Mouse (Mus musculus): ENCODE measurements around the gene Clptm1l. TPM values are rescaled to one million over a fixed set of nuclear protein-coding genes. Genes with fewer than 3 reads are reported as not detected.

Clptm1l gene
- 100 and 108 TPM in 2 replicates for polyA plus RNA-seq (2012; rRNA removed)

- DNase-seq = peak; percentile 99
- Histone ChIP-seq H3K4me3 (replicated peaks; ENCODE audit: insufficient read depth, low read depth, low read length) (peak within 1 kb of the TSS; percentile 97), H3K27me3 (ENCODE audit: control insufficient read depth, insufficient read depth, low read length) (no peaks in the 10 kb centered on the region), H3K4me1 (ENCODE audit: control insufficient read depth, insufficient read depth, low read length) (peaks cover 3% of the 10 kb centered on the region; the same call in 1 of the 2 replicates), H3K27ac (ENCODE audit: insufficient read depth, low read length) (peak within 1 kb of the TSS; percentile 87; the same call in 1 of the 2 replicates)
- peak; percentile 93 for TF ChIP-seq POLR2A (IDR thresholded peaks at IDR 0.05; ENCODE audit: borderline replicate concordance, insufficient read depth, low read length)
- no peak for TF ChIP-seq CTCF (IDR thresholded peaks at IDR 0.05; ENCODE audit: borderline replicate concordance, insufficient read depth, low read depth, low read length)
- 1% methylated on average over 53 of the region's 53 CpGs for WGBS
Measured at GRCm38 (mm10) chr13:73603522-73604155, at the start of gene Clptm1l. Gene Clptm1l (plus strand): TSS chr13:73604006.

- H3K27me3 ChIP-seq (ENCODE audit: control insufficient read depth, insufficient read depth, low read length) = no peaks in the 10 kb centered on the region
- no peaks in the 10 kb centered on the region for H3K4me1 ChIP-seq (ENCODE audit: control insufficient read depth, insufficient read depth, low read length)
- no peak for TF ChIP-seq CTCF (IDR thresholded peaks at IDR 0.05; ENCODE audit: borderline replicate concordance, insufficient read depth, low read depth, low read length)
- no peak for TF ChIP-seq POLR2A (IDR thresholded peaks at IDR 0.05; ENCODE audit: borderline replicate concordance, insufficient read depth, low read length)
- DNase-seq = no peak
- no peak overlapping the region for H3K27ac ChIP-seq (ENCODE audit: insufficient read depth, low read length)
- no peak overlapping the region for H3K4me3 ChIP-seq (replicated peaks; ENCODE audit: insufficient read depth, low read depth, low read length)
- 89% methylated on average over 5 of the region's 5 CpGs for WGBS
Measured at GRCm38 (mm10) chr13:73564201-73564600, 39.6 kb upstream of the Clptm1l start.

GRCm38 (mm10) chr13:73575051-73575450 is 28.8 kb upstream of the Clptm1l start:
- no peak for TF ChIP-seq POLR2A (IDR thresholded peaks at IDR 0.05; ENCODE audit: borderline replicate concordance, insufficient read depth, low read length)
- TF ChIP-seq CTCF (IDR thresholded peaks at IDR 0.05; ENCODE audit: borderline replicate concordance, insufficient read depth, low read depth, low read length) = no peak
- H3K4me1 ChIP-seq (ENCODE audit: control insufficient read depth, insufficient read depth, low read length) = no peaks in the 10 kb centered on the region
- no peak for DNase-seq
- H3K27me3 ChIP-seq (ENCODE audit: control insufficient read depth, insufficient read depth, low read length) = no peaks in the 10 kb centered on the region; the same call in 1 of the 2 replicates
- H3K4me3 ChIP-seq (replicated peaks; ENCODE audit: insufficient read depth, low read depth, low read length) = no peak overlapping the region
- H3K27ac ChIP-seq (ENCODE audit: insufficient read depth, low read length) = no peak overlapping the region

- no peak for DNase-seq
- Histone ChIP-seq H3K27me3 (ENCODE audit: control insufficient read depth, insufficient read depth, low read length) (no peaks in the 10 kb centered on the region; the same call in 1 of the 2 replicates), H3K4me1 (ENCODE audit: control insufficient read depth, insufficient read depth, low read length) (no peaks in the 10 kb centered on the region), H3K4me3 (replicated peaks; ENCODE audit: insufficient read depth, low read depth, low read length) (no peak overlapping the region), H3K27ac (ENCODE audit: insufficient read depth, low read length) (no peak overlapping the region)
- no peak for TF ChIP-seq POLR2A (IDR thresholded peaks at IDR 0.05; ENCODE audit: borderline replicate concordance, insufficient read depth, low read length)
- TF ChIP-seq CTCF (IDR thresholded peaks at IDR 0.05; ENCODE audit: borderline replicate concordance, insufficient read depth, low read depth, low read length) = no peak
- WGBS = 59% methylated on average over 2 of the region's 2 CpGs
Measured at GRCm38 (mm10) chr13:73577277-73577676, 26.5 kb upstream of the Clptm1l start.

GRCm38 (mm10) chr13:73591488-73591887 is 12.3 kb upstream of the Clptm1l start:
- no peak for DNase-seq
- 73% methylated on average over 3 of the region's 3 CpGs for WGBS
- Histone ChIP-seq H3K27ac (ENCODE audit: insufficient read depth, low read length) (no peak overlapping the region), H3K4me3 (replicated peaks; ENCODE audit: insufficient read depth, low read depth, low read length) (no peak overlapping the region), H3K4me1 (ENCODE audit: control insufficient read depth, insufficient read depth, low read length) (no peaks in the 10 kb centered on the region), H3K27me3 (ENCODE audit: control insufficient read depth, insufficient read depth, low read length) (no peaks in the 10 kb centered on the region)
- no peak for TF ChIP-seq CTCF (IDR thresholded peaks at IDR 0.05; ENCODE audit: borderline replicate concordance, insufficient read depth, low read depth, low read length)
- TF ChIP-seq POLR2A (IDR thresholded peaks at IDR 0.05; ENCODE audit: borderline replicate concordance, insufficient read depth, low read length) = no peak

- H3K27ac ChIP-seq (ENCODE audit: insufficient read depth, low read length) = no peak overlapping the region
- 38% methylated on average over 2 of the region's 2 CpGs for WGBS
- TF ChIP-seq CTCF (IDR thresholded peaks at IDR 0.05; ENCODE audit: borderline replicate concordance, insufficient read depth, low read depth, low read length) = no peak
- no peak for TF ChIP-seq POLR2A (IDR thresholded peaks at IDR 0.05; ENCODE audit: borderline replicate concordance, insufficient read depth, low read length)
- DNase-seq = no peak
- no peaks in the 10 kb centered on the region for H3K27me3 ChIP-seq (ENCODE audit: control insufficient read depth, insufficient read depth, low read length)
- no peaks in the 10 kb centered on the region for H3K4me1 ChIP-seq (ENCODE audit: control insufficient read depth, insufficient read depth, low read length)
- no peak overlapping the region for H3K4me3 ChIP-seq (replicated peaks; ENCODE audit: insufficient read depth, low read depth, low read length)
Measured at GRCm38 (mm10) chr13:73592546-73592945, 11.3 kb upstream of the Clptm1l start.

GRCm38 (mm10) chr13:73596276-73596675 is 7.5 kb upstream of the Clptm1l start:
- H3K27ac ChIP-seq (ENCODE audit: insufficient read depth, low read length) = no peak overlapping the region
- WGBS = 70% methylated on average over 4 of the region's 4 CpGs
- TF ChIP-seq POLR2A (IDR thresholded peaks at IDR 0.05; ENCODE audit: borderline replicate concordance, insufficient read depth, low read length) (no peak), CTCF (IDR thresholded peaks at IDR 0.05; ENCODE audit: borderline replicate concordance, insufficient read depth, low read depth, low read length) (no peak)
- no peaks in the 10 kb centered on the region for H3K4me1 ChIP-seq (ENCODE audit: control insufficient read depth, insufficient read depth, low read length)
- H3K27me3 ChIP-seq (ENCODE audit: control insufficient read depth, insufficient read depth, low read length) = no peaks in the 10 kb centered on the region
- H3K4me3 ChIP-seq (replicated peaks; ENCODE audit: insufficient read depth, low read depth, low read length) = no peak overlapping the region
- no peak for DNase-seq

GRCm38 (mm10) chr13:73600217-73600616 is 3.6 kb upstream of the Clptm1l start:
- H3K4me1 ChIP-seq (ENCODE audit: control insufficient read depth, insufficient read depth, low read length) = peaks cover 3% of the 10 kb centered on the region; the same call in 1 of the 2 replicates
- H3K4me3 ChIP-seq (replicated peaks; ENCODE audit: insufficient read depth, low read depth, low read length) = no peak overlapping the region
- no peak overlapping the region for H3K27ac ChIP-seq (ENCODE audit: insufficient read depth, low read length)
- DNase-seq = no peak
- no peak for TF ChIP-seq CTCF (IDR thresholded peaks at IDR 0.05; ENCODE audit: borderline replicate concordance, insufficient read depth, low read depth, low read length)
- TF ChIP-seq POLR2A (IDR thresholded peaks at IDR 0.05; ENCODE audit: borderline replicate concordance, insufficient read depth, low read length) = no peak
- no peaks in the 10 kb centered on the region for H3K27me3 ChIP-seq (ENCODE audit: control insufficient read depth, insufficient read depth, low read length)
- WGBS = 82% methylated on average over 4 of the region's 4 CpGs

Measured in cerebellum, adult 2 months (tissue).